Mouse (Mus musculus) kidney, postnatal 25 days (tissue): ENCODE data around the gene Zic2.
"Not testable (repeated sequence)": the region's sequence is repeated elsewhere in the genome, so short reads cannot be mapped to it uniquely, and the experiment has no call there.

Experiments
- DNase-seq, 2 experiments: peaks; one replicate each; pipeline ENCODE4 v3.0.0; 2021; ENCODE audit warnings: mixed read lengths in 2 of 2

Gene Zic2

DNA sequence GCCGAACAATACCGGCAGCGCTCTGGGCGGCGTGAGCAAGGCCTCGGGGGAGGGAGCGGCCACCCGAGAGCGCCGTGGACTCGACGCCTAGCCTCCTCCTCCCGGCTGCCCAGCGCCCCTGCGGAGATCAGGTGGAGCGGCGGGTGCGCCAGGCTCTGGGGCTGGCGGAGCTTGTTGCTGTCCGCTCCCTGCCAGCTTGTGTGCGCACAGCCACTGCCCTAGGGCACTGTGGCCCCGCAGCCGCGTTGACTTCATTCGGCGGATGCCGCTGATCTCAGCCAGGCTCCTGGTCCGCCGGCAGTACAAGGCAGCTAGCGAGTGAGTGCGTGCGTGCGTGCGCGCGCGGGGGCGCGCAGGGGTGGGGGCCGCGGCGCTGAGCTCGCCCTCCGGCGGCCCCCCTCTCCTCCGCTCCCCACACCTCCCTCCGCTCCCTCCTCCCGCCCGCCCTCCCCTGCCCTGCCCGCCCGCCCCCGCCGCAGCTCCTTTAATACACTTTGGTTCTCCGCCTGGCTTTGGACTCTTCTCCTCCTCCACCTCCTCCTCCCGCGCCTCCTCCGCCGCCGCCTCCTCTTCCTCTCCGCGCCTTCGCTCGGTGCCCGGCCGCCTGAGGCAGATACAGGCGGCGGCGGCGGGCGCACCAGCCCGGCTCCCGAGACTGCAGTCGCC is at the start of gene Zic2:
Gene Zic2 (plus strand): TSS at position 545 of the 666 bp plus-strand sequence.
- DNase-seq, result peak in 1 of 2 experiments; percentile 53

- DNase-seq, result no peak
These were observed 48.6 kb upstream of the Zic2 start for GRCm38 (mm10) chr14:122426529-122427203.

DNA sequence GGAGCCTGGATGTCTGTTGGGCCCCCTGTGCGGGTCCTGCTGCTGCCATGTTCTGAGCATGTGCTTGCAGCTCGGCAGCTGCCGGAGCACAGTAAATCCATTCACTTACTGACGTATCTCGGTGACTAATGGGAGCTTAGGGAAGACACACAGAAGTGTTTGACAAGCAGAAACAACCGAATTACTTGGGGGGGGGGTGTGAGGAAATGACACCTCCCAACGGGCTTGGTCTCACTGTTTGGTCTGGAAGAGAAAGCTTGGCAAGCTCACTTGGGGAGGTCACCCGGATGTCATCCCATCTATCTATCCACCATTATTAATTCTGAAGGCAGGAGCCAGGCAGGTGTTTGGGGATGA is 48.1 kb upstream of the Zic2 start:
- DNase-seq, result no peak

DNA sequence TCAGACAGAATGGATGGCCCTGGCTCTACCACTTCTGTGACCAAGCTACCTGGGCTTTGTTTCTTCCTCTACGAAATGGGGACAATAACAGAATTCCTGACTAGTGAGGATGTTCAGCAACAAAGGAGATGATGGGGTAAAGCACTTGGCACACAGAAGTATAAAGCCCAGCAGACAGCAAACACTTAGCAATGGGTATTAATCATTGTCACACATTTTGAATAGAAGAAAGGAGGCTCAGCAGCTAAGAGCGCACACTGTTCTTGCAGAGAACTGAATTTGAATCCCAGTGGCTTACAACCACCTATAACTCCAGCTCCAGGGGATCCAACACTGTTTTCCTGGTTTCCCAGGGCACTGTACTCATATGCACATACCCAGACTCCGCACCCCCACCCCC is 47.6 kb upstream of the Zic2 start:
- no peak for DNase-seq

DNA sequence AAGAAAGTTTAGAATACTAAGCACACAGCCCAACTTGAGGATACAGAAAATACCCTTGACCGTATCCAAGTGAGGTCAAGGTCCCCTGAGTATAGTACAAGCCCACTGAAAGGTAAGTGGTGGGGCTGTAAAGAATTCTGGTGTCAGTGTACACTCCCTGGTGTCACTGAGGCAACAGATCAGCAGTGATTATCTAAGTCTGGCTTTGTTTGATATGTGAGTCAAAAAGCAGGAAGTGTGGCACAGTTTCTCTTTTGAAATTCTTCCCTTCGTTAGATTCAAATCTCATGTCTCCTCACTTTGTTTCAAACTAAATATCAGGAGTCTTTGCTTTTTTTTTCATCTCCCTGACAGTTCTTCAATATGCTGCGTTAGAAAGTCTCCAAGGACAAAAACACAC is 42.7 kb upstream of the Zic2 start:
- no peak for DNase-seq

DNA sequence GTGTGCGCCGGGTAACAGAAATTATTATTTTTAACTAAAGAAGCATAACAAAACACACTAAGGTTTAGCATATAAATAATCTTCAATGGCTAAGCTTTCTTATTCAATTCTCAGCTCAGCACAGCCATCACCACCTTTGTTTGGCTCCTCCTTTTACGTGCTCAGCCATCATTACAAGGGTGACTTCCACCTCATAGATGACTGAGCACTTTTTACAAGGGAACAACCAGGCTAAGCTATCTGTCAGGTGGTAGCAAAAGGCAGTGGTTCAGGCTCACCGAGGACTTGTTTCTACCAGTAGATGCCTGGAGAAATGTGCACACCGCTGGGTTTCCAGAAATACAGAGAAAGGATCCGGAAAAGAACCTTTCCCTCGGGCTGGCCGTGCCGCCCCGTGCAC is 41.2 kb upstream of the Zic2 start:
- no peak for DNase-seq

- no peak for DNase-seq
These were observed 38.4 kb upstream of the Zic2 start for GRCm38 (mm10) chr14:122436850-122437249.

- DNase-seq, result no peak
These were observed 25.4 kb upstream of the Zic2 start for GRCm38 (mm10) chr14:122449601-122450495.

GRCm38 (mm10) chr14:122450496-122451382 is 24.5 kb upstream of the Zic2 start, which contains the start of gene Gm5089:
Gene Gm5089 (minus strand): TSS chr14:122451115.
- peak; percentile 64 to 80 for DNase-seq

GRCm38 (mm10) chr14:122451551-122452145 is 23.6 kb upstream of the Zic2 start:
- DNase-seq, result no peak

GRCm38 (mm10) chr14:122452701-122453387 is 22.4 kb upstream of the Zic2 start:
- no peak for DNase-seq

DNA sequence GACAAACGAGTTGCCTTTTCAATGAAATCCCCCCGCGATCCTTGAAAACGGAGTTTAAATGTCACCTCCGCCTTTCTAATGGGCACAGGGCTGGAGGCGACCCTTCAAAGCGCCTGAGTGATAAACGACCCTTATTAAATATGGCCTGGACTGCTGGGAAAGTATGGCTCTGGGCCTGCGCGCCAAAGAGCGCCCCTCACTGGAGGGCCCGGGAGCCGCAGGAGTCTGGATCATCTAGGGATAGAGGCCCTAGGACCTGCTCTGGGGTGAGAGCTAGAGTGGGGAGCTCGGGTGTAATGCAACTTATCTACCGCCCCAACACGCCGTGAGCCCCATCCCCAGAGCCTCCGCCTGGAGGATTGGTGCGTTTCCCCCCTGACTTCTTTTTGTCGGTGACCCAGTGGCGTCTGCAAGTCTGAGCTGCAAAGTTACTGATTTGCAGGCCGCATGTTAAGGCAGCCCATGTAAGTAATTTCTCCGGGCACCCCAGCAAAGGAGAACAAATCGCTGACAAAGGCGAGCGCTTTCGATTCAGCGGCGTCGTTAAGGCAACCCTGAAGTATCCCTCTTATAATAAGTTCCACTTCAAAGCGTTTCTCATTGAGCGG is 21.7 kb upstream of the Zic2 start:
- peak in 1 of 2 experiments; percentile 57 for DNase-seq

- no peak for DNase-seq
These were observed 21.1 kb upstream of the Zic2 start for GRCm38 (mm10) chr14:122453996-122454738.

- DNase-seq, result no peak
These were observed 20.2 kb upstream of the Zic2 start for GRCm38 (mm10) chr14:122454901-122455561.

GRCm38 (mm10) chr14:122455562-122455958 is 19.7 kb upstream of the Zic2 start:
- DNase-seq, result no peak

DNA sequence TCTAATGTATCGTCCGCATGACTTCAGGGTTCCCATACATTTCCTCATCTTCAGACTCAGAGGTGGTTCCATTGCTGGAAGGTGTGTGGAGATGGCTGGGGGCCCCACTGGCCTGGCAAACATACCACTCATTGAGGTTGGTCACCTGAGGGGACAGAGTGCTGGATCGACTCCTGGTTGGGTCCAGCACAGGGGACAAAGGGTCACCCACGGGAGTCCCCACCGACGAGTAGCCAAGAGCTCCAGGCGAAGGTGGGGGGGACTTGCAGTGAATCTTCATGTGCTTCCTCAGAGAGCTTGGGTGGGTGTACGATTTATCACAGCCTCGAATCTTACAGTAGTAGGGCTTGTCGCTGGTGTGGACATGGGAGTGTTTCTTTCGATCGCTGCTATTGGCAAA is 15.9 kb upstream of the Zic2 start:
- DNase-seq, result not testable (repeated sequence)

- no peak for DNase-seq
These were observed 15.5 kb upstream of the Zic2 start for GRCm38 (mm10) chr14:122459776-122460175.

DNA sequence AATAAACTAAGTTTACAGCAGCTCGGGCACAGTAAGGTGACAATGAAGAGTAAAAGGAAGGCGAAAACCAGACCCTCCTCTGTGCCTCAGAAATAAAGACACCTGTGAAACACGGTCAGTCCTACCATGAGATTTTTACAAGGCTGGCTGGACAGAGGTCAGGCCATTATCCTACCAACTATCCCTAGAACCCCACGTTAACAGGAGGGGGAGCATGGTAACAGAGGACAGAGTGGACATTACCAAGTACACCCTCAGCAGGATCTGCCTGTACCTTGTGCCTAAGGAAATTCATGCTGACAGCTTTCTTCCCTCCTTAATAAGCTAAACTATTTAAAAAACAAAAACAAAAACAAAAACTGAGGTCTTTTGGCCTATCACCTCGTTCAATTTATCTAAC is 15.0 kb upstream of the Zic2 start:
- no peak for DNase-seq

- no peak for DNase-seq
These were observed 13.7 kb upstream of the Zic2 start for GRCm38 (mm10) chr14:122461500-122461899.

- no peak for DNase-seq
These were observed 13.3 kb upstream of the Zic2 start for GRCm38 (mm10) chr14:122461966-122462365.
